Mouse (Mus musculus) heart, adult 2 months (tissue): ENCODE results near the gene Padi2. TPM values are rescaled to one million over a fixed set of nuclear protein-coding genes. Genes with fewer than 3 reads are reported as not detected.

Experiments
- DNase-seq, 2 experiments: peaks; one replicate each; pipeline ENCODE4 v3.0.0; 2021
- H3K27ac ChIP-seq: fragments of 200-600 bp; 2 replicates; pipeline ENCODE4 v1.8.1; 2022
- H3K27me3 ChIP-seq: fragments of 200-500 bp; 2 replicates; pipeline ENCODE4 v1.6.1; 2012; ENCODE audit warnings: mild to moderate bottlenecking, low read length, inconsistent platforms, mixed read lengths; ENCODE audit not compliant: control insufficient read depth, insufficient read depth
- H3K36me3 ChIP-seq: fragments of 200-500 bp; 2 replicates; pipeline ENCODE4 v1.6.1; 2012; ENCODE audit warnings: low read length, inconsistent platforms; ENCODE audit not compliant: control insufficient read depth, insufficient read depth
- H3K4me1 ChIP-seq: fragments of 200-500 bp; 2 replicates; pipeline ENCODE4 v1.6.1; 2011; ENCODE audit warnings: low read length; ENCODE audit not compliant: control insufficient read depth, insufficient read depth
- H3K4me3 ChIP-seq: fragments of 200-600 bp; 2 replicates; pipeline ENCODE4 v1.8.1; 2022
- H3K79me2 ChIP-seq: fragments of 200-500 bp; replicated peaks from 2 replicates; pipeline ENCODE4 v1.6.1; 2012; ENCODE audit warnings: mild to moderate bottlenecking, inconsistent platforms, low read length, moderate library complexity, mixed read lengths; ENCODE audit not compliant: control insufficient read depth, insufficient read depth
- H3K9ac ChIP-seq: fragments of 200-500 bp; 2 replicates; pipeline ENCODE4 v1.6.1; 2012; ENCODE audit warnings: low read depth, mild to moderate bottlenecking, control low read depth, inconsistent platforms, low read length, mixed read lengths
- CTCF ChIP-seq: fragments of 200-600 bp; IDR thresholded peaks from 2 replicates; pipeline ENCODE4 v1.8.1; 2022; ENCODE audit warnings: antibody characterized with exemption, mild to moderate bottlenecking, moderate library complexity
- EP300 ChIP-seq: fragments of 200-500 bp; IDR thresholded peaks from 2 replicates; pipeline ENCODE4 v1.6.1; 2011; ENCODE audit warnings: low read depth, low read length, control low read depth; ENCODE audit not compliant: insufficient read depth
- POLR2A ChIP-seq: fragments of 200-500 bp; IDR thresholded peaks from 2 replicates; pipeline ENCODE4 v1.6.1; 2011; ENCODE audit warnings: mild to moderate bottlenecking, low read depth, low read length, control low read depth; ENCODE audit not compliant: insufficient read depth
- WGBS: fragments of 180-500 bp; shearing (Covaris S2); methylation state at CpG from one replicate; pipeline ENCODE4 v1.1.7; 2018; 5-methylcytosine and 5-hydroxymethylcytosine counted together
- intact Hi-C: fragments of 180-260 bp; cut with DNase I; formaldehyde crosslinking; loops from one replicate; pipeline ENCODE4 v1.15.1; 2025
- polyA plus RNA-seq: library from polyadenylated mRNA; depleted of rRNA; stranded (reverse); fragments of >200 nt; gene quantifications from 2 replicates; pipeline ENCODE4 v1.2.3, GENCODE M21; 2012
- total RNA-seq, 2 experiments: library from RNA; stranded (reverse); gene quantifications; 2 replicates each; pipeline ENCODE4 v1.2.3; 2021

Padi2 gene
- total and polyA plus RNA-seq, 3 experiments: 0.31 to 1.4 (median 0.96) TPM

GRCm38 (mm10) chr4:140872686-140872992 lies 33.5 kb upstream of the Padi2 start:
- WGBS: 77% methylated on average over 5 of the region's 5 CpGs
- no peaks in the 10 kb centered on the region for H3K36me3 ChIP-seq
- DNase-seq: no peak
- intact Hi-C loops: no loop called here
- TF ChIP-seq POLR2A (no peak), EP300 (no peak), CTCF (no peak)
- H3K79me2 ChIP-seq: no peaks in the 10 kb centered on the region
- H3K9ac ChIP-seq: no peak overlapping the region
- no peak overlapping the region for H3K27ac ChIP-seq
- H3K27me3 ChIP-seq: no peaks in the 10 kb centered on the region; the same call in 1 of the 2 replicates
- no peak overlapping the region for H3K4me3 ChIP-seq
- H3K4me1 ChIP-seq: no peaks in the 10 kb centered on the region

DNA sequence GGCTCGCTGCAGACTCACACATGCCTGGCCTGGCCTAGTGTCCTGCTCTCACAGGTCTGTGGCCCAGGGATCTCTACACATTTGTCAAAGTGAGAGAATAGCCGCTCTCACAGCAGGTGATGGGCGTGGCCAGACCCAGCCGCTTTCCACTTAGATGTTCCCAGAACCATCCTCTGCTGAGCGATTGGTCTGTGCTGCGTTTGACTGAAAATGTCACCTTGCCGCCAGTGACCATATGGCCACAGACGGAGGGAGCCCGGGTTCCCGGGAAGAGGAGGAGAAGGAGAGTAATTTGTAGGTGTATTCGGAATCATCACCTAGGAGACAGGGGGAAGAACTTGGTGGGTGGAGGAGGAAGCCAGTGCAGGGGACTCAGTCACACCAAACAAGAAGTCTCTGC lies 33.1 kb upstream of the Padi2 start:
- intact Hi-C loops: no loop called here
- no peaks in the 10 kb centered on the region for H3K36me3 ChIP-seq
- H3K27ac ChIP-seq: no peak overlapping the region
- H3K4me3 ChIP-seq: no peak overlapping the region
- no peak for DNase-seq
- H3K9ac ChIP-seq: no peak overlapping the region
- 50% methylated on average over 11 of the region's 11 CpGs for WGBS
- no peaks in the 10 kb centered on the region for H3K4me1 ChIP-seq
- TF ChIP-seq EP300 (no peak), POLR2A (no peak), CTCF (no peak)
- H3K27me3 ChIP-seq: no peaks in the 10 kb centered on the region; the same call in 1 of the 2 replicates
- H3K79me2 ChIP-seq: no peaks in the 10 kb centered on the region

DNA sequence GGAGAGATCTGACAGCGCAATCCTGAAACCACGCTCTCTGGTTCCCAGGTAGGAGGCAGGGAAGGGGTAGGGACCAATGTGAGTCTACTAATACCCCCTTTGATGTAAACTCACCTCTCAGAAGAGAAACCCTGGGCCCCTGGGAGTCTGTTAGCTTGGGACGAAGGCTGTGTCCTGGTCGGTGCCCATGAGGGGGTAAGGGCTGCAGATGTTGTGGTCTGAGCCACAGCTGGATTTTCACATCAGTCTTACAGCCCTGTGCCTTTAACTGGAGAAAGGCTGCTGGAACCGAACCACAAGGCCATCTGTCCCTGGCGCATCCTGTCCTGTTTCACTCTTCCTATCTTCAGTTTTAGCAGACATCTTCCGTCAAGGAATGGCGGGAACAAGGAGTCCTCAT lies 30.0 kb upstream of the Padi2 start:
- no peak for DNase-seq
- Histone ChIP-seq H3K36me3 (no peaks in the 10 kb centered on the region), H3K4me1 (no peaks in the 10 kb centered on the region), H3K79me2 (no peaks in the 10 kb centered on the region), H3K4me3 (no peak overlapping the region), H3K27ac (no peak overlapping the region), H3K9ac (no peak overlapping the region), H3K27me3 (no peaks in the 10 kb centered on the region)
- WGBS: 78% methylated on average over 8 of the region's 8 CpGs
- TF ChIP-seq EP300 (no peak), CTCF (no peak), POLR2A (no peak)
- intact Hi-C loops: no loop called here

GRCm38 (mm10) chr4:140876681-140877080 lies 29.5 kb upstream of the Padi2 start:
- no peaks in the 10 kb centered on the region for H3K4me1 ChIP-seq
- H3K9ac ChIP-seq: no peak overlapping the region
- DNase-seq: no peak
- intact Hi-C loops: no loop called here
- WGBS: 59% methylated on average over 6 of the region's 6 CpGs
- no peak for TF ChIP-seq POLR2A
- TF ChIP-seq EP300: no peak
- TF ChIP-seq CTCF: no peak
- no peaks in the 10 kb centered on the region for H3K79me2 ChIP-seq
- no peaks in the 10 kb centered on the region for H3K27me3 ChIP-seq
- H3K4me3 ChIP-seq: no peak overlapping the region
- no peaks in the 10 kb centered on the region for H3K36me3 ChIP-seq
- H3K27ac ChIP-seq: no peak overlapping the region

DNA sequence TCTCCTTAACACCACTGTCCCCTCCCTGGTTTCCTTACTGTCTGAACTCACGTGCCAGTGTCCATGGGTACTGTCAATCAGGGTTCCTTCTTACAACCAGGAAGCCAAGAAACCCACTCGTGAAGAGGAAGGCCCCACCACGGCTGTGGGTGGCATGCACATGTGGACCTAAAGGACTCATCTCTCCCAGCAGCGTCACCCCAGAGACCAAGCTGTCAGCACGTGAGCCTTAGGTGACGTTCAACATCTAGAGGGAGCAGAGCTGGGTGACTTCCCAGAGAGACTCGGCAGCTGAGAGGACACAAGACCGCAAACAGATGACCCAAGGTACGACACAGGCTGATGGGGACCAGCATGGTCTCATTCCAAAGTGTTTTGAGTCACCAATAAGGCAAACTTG lies 28.7 kb upstream of the Padi2 start:
- no peaks in the 10 kb centered on the region for H3K36me3 ChIP-seq
- H3K4me3 ChIP-seq: no peak overlapping the region
- 52% methylated on average over 9 of the region's 9 CpGs for WGBS
- no peak overlapping the region for H3K27ac ChIP-seq
- H3K4me1 ChIP-seq: no peaks in the 10 kb centered on the region
- TF ChIP-seq EP300 (no peak), POLR2A (no peak), CTCF (no peak)
- H3K27me3 ChIP-seq: no peaks in the 10 kb centered on the region; the same call in 1 of the 2 replicates
- no peaks in the 10 kb centered on the region for H3K79me2 ChIP-seq
- no peak overlapping the region for H3K9ac ChIP-seq
- DNase-seq: no peak
- intact Hi-C loops: no loop called here

DNA sequence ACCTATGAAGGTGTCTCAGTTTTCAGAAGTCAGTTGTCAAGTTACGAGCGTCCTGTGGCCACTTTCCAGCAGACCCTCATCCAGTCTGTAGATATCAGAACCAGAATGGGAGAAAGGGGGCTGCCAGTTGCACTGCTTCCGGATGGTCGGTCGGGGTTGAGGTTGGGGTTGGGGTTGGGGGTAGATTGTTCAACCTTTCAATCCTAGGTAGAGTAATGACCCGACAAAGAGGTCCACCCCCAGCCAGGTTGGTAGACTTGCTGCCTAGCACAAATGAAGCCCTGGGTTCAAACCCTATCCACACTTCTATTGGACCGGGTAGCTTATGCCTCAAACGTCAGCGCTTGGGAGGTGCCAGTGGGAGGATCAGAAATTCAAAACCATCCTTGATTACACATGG lies 27.5 kb upstream of the Padi2 start:
- no peaks in the 10 kb centered on the region for H3K79me2 ChIP-seq
- 89% methylated on average over 9 of the region's 9 CpGs for WGBS
- no peak overlapping the region for H3K9ac ChIP-seq
- no peaks in the 10 kb centered on the region for H3K4me1 ChIP-seq
- no peak for DNase-seq
- no peaks in the 10 kb centered on the region; the same call in 1 of the 2 replicates for H3K27me3 ChIP-seq
- intact Hi-C loops: no loop called here
- no peaks in the 10 kb centered on the region for H3K36me3 ChIP-seq
- H3K27ac ChIP-seq: no peak overlapping the region
- no peak overlapping the region for H3K4me3 ChIP-seq
- TF ChIP-seq CTCF (no peak), POLR2A (no peak), EP300 (no peak)

- Histone ChIP-seq H3K4me1 (no peaks in the 10 kb centered on the region), H3K27me3 (no peaks in the 10 kb centered on the region; the same call in 1 of the 2 replicates), H3K9ac (no peak overlapping the region), H3K27ac (no peak overlapping the region), H3K4me3 (no peak overlapping the region), H3K36me3 (no peaks in the 10 kb centered on the region), H3K79me2 (no peaks in the 10 kb centered on the region)
- 89% methylated on average over 6 of the region's 6 CpGs for WGBS
- intact Hi-C loops: no loop called here
- no peak for DNase-seq
- TF ChIP-seq POLR2A (no peak), EP300 (no peak), CTCF (no peak)
Observed at GRCm38 (mm10) chr4:140879116-140879515, 27.0 kb upstream of the Padi2 start.
